Mouse (Mus musculus) liver, embryonic 14.5 days (tissue): Measurements from ENCODE around the gene Stac2.

ENCODE experiments used
- CTCF ChIP-seq: IDR thresholded peaks from 2 replicates; pipeline ENCODE4 v1.5.1; 2016; ENCODE audit warnings: antibody characterized with exemption, low read depth, control low read depth
- EP300 ChIP-seq: IDR thresholded peaks from 2 replicates; pipeline ENCODE4 v1.6.1; 2016; ENCODE audit warnings: antibody characterized with exemption, low read depth

DNA sequence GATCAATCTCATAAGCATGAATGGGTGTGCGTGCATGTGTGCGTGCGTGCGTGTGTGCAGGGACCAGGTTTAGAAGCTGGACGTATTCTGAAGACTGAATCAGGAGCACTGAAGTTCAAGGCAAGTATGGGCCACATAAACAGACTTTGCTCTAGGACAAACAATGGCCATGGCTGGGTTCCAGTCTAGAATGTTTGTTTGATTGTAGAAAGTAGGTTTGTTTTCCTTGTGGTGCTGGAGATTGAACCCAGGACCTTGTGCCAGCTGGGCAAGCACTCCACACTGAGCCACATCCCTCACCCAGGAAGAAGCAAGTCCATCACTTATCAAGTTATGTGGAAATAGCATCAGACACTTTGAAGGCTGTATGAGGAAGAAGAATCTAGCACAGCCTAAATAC lies 37.1 kb downstream of the Stac2 start:
- TF ChIP-seq CTCF, result no peak
- TF ChIP-seq EP300, result no peak
